Mouse (Mus musculus) G1E (cell line): ENCODE data around the gene Tex26. TPM values are rescaled to one million over a fixed set of nuclear protein-coding genes. Genes with fewer than 3 reads are reported as not detected.

ENCODE experiments used
- ATAC-seq: 2 replicates; pipeline ENCODE4 v1.8.0; 2016; ENCODE audit warnings: mild to moderate bottlenecking; ENCODE audit not compliant: insufficient number of reproducible peaks, poor library complexity, low FRiP score, severe bottlenecking; ENCODE audit errors: extremely low read depth
- DNase-seq: peaks from one replicate; pipeline ENCODE4 v3.0.0; 2012; ENCODE audit warnings: low spot score
- H3K27me3 ChIP-seq: 2 replicates; pipeline ENCODE4 v1.6.1; 2012; ENCODE audit warnings: mild to moderate bottlenecking, low read length, inconsistent platforms; ENCODE audit not compliant: insufficient read depth
- H3K36me3 ChIP-seq: replicated peaks from 2 replicates; pipeline ENCODE3; 2012; ENCODE audit warnings: mild to moderate bottlenecking, inconsistent platforms
- H3K4me1 ChIP-seq: 2 replicates; pipeline ENCODE4 v1.6.1; 2012; ENCODE audit warnings: low read depth, low read length, inconsistent platforms, mixed read lengths; ENCODE audit not compliant: insufficient read depth
- H3K4me3 ChIP-seq: 2 replicates; pipeline ENCODE4 v1.5.1; 2012; ENCODE audit warnings: low read depth, mild to moderate bottlenecking, inconsistent platforms, low read length, moderate library complexity, mixed read lengths
- H3K9me3 ChIP-seq: replicated peaks from 2 replicates; pipeline ENCODE4 v1.6.1; 2012; ENCODE audit warnings: inconsistent platforms
- CTCF ChIP-seq: IDR thresholded peaks from 2 replicates; pipeline ENCODE4 v1.5.1; 2012; ENCODE audit warnings: low read depth, low read length, inconsistent platforms, mixed read lengths
- GATA1 ChIP-seq: IDR thresholded peaks from 2 replicates; pipeline ENCODE4 v1.6.1; 2012; ENCODE audit warnings: borderline replicate concordance, low read length, inconsistent platforms, mixed read lengths
- GATA2 ChIP-seq: IDR thresholded peaks from 2 replicates; pipeline ENCODE4 v1.6.1; 2012; ENCODE audit warnings: low read depth, low read length, inconsistent platforms, borderline replicate concordance
- POLR2AphosphoS5 ChIP-seq: IDR thresholded peaks from 2 replicates; pipeline ENCODE4 v1.6.1; 2012; ENCODE audit warnings: low read depth, low read length, inconsistent platforms; ENCODE audit not compliant: insufficient replicate concordance
- TAL1 ChIP-seq: conservative IDR thresholded peaks from 2 replicates; pipeline ENCODE4 v1.6.1; 2012; ENCODE audit warnings: low read depth, low read length, inconsistent platforms, mixed read lengths
- polyA plus RNA-seq: library from polyadenylated mRNA; stranded (reverse); fragments of >175 nt; gene quantifications from 2 replicates; pipeline ENCODE4 v1.2.3, GENCODE M21; 2012
- total RNA-seq, 2 experiments: library from RNA; stranded (forward) in 1 of 2; stranded (reverse) in 1 of 2; fragments of 200-1000 nt in 1 of 2; fragments of >200 nt in 1 of 2; fragmentation: Nextera tagmentation in 1 of 2; gene quantifications; 2 replicates each; pipeline ENCODE4 v1.2.3; 2014 to 2017

Tex26 gene
- total and polyA plus RNA-seq, 3 experiments = 0.44 TPM; not detected in 2

DNA sequence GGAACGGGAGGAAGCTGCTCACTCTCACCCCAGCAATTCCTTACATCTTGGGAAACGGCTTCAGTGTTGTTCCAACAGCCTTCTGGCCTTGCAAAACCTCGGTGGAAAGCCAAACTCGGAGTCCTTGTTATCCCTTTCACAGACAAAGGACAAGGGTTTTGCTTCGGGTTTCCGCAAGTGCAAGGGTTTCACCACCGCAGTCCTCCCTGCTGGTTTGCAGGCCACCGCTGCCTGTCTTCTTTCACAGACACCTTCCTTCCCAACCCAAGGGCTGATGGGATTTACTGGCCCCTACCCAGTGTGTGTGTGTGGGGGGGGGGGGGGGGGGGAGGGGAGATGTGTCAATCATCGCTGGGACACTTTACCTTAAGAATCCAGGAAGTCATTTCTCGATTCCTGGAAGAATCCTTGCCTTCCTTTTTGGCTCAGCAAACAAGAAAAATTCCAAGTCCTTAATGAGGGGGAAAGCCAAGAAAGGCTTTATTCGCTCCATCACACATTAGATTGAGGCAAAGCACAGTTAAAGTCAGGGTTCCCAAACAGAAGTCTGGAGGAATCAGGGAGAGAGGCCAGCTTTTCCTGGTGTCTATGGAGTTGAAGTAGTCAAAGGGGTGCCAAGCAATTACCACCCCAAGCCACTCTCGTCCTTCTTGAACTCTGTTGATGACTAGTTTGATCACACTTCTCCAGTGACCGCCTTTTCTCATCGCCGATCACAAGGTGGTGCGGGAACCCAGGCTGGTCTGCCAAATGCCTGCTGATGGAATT, 35.4 kb downstream of the Tex26 start:
- no peaks in the 10 kb centered on the region for H3K27me3 ChIP-seq
- TF ChIP-seq CTCF = no peak
- no peak for TF ChIP-seq GATA1
- TF ChIP-seq TAL1 = no peak
- TF ChIP-seq GATA2 = no peak
- no peak for TF ChIP-seq POLR2AphosphoS5
- DNase-seq (no peak), ATAC-seq (no peak)
- H3K4me3 ChIP-seq = no peak overlapping the region
- H3K4me1 ChIP-seq = no peaks in the 10 kb centered on the region
- H3K36me3 ChIP-seq = no peaks in the 10 kb centered on the region
- peaks cover 28% of the 10 kb centered on the region for H3K9me3 ChIP-seq

DNA sequence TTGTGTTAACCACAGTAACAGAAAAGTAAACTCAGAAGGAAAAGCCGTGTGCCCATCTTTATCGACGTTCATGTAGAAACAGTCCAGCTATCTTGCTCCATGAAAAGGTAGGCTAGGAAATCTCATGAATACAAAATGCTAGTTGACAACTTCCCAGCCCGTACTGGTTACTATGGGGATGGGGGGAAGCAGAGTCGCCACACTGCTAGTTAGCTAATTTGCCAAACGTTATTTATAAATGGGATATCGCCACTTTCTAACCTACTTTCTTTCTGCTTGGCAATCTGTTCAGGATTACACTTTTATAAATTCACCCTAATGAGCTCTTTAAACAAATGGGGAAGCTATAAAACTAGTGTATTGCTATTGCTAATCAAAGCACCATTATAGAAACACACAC, 42.5 kb downstream of the Tex26 start:
- Histone ChIP-seq H3K36me3 (no peaks in the 10 kb centered on the region), H3K4me3 (no peak overlapping the region), H3K9me3 (peaks cover 40% of the 10 kb centered on the region), H3K27me3 (no peaks in the 10 kb centered on the region), H3K4me1 (no peaks in the 10 kb centered on the region)
- TF ChIP-seq CTCF = no peak
- TF ChIP-seq GATA1 = no peak
- DNase-seq (no peak), ATAC-seq (no peak)

DNA sequence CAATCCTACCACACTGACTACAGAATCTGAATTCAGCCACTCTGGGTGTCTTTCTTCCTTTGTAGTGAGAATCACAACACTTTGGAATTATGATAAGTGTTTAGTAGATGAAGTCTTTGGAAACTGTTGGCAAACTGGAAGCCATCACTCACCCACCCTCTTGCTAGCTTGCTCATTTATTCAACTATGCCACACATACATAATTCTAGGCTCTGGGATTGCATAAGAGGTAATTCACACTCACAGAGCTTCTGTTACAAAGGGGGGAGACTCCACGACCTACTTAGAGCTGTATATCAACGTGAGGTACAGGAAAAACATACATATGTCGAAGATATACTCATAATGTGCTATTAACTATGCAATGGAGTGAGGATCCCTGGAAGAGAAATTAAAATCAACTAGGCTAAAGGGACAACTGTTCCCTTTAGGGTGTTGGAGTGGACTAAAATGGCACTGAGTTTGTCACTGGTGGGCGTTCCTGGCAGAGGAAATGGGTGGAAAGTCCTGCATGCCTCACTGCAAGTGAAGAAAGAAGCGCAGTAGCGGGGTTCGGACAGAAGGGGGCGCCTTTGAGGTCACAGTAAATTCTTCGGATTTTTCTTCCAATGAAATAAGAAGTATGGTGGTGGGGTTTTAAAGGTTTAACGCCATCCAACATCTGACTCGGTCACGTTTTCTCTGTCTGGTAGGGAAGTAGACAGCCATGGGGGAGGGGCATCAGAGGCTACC, 44.0 kb downstream of the Tex26 start:
- H3K4me1 ChIP-seq = no peaks in the 10 kb centered on the region
- H3K36me3 ChIP-seq = no peaks in the 10 kb centered on the region
- H3K9me3 ChIP-seq = peaks cover 48% of the 10 kb centered on the region
- ATAC-seq (no peak), DNase-seq (no peak)
- no peak for TF ChIP-seq CTCF
- TF ChIP-seq POLR2AphosphoS5 = no peak
- no peak for TF ChIP-seq GATA2
- no peaks in the 10 kb centered on the region for H3K27me3 ChIP-seq
- no peak overlapping the region for H3K4me3 ChIP-seq

DNA sequence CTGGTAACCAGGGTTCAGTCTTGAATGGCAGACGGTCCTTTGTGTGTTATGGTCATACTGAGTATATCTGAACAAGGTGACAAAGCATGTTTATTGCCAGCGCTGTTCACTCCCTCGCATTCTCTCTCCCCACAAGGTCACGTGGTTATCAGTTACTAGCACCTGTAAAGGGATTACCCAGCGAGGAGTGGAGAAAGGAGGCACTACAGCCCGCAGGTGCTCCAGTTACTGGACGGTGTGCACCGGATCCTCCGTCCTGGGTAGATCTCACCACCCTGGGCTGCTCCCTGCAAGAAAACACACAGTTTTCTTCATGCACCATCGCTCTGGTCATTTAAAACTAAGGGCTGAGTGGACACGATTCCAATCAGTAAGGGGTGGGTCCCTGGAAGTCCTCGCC, 44.8 kb downstream of the Tex26 start:
- Histone ChIP-seq H3K27me3 (no peaks in the 10 kb centered on the region), H3K4me1 (no peaks in the 10 kb centered on the region), H3K9me3 (peaks cover 54% of the 10 kb centered on the region), H3K36me3 (no peaks in the 10 kb centered on the region), H3K4me3 (no peak overlapping the region)
- ATAC-seq (no peak), DNase-seq (no peak)
- TF ChIP-seq CTCF (no peak), GATA1 (no peak)

DNA sequence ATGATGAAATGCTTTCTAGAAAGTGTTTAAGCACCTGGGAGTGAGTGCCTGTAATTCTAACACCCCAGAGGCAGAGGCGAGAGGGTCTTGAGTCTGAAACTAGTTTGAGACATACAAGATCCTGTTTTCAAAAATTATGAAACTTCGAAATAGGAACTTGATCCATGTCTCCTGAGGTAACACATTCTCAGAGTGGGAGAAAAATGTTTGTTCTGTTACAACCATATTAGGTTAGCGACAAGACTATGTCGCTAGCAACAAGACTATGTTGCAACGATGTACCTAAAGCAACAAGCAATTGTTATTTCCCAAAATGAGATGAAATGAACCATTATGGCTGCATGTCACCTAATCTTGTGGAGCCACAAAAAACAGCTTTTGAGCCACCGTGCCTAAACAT, 46.0 kb downstream of the Tex26 start:
- H3K36me3 ChIP-seq = no peaks in the 10 kb centered on the region
- peaks cover 62% of the 10 kb centered on the region for H3K9me3 ChIP-seq
- no peaks in the 10 kb centered on the region for H3K27me3 ChIP-seq
- TF ChIP-seq POLR2AphosphoS5 (no peak), CTCF (no peak), TAL1 (no peak)
- ATAC-seq (no peak), DNase-seq (no peak)
- no peak overlapping the region for H3K4me3 ChIP-seq
- no peaks in the 10 kb centered on the region for H3K4me1 ChIP-seq

DNA sequence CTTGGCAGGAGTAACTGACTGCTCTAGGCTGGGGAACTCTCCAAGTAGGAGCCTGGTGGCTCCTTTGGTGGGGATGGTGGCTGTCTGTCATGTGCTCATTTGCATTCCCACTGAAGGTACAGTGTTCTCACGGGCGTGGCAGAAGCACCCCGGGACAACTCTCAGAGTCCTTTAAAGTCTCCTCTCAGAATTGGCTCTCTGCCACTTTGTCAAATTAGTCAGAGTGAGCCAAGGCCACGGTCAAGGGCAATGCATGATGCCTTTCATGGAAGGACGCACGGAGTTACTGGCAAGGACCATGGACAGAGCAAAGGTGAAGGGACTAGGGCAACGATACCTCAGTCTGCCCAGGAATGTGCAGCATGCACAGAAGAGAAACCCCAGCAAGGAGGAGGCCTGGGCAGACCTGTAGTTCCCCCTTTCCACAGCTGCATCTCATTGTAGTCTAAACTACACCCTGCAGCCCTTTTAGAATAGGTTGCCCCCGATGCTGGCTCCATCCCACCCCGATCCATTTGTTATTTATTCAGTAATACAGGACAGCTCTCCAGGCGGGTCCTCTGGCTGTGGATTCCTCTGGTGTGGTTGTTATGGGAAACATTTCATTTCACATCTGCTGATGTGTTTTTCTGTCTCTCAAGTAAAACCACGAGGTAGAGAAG, 49.0 kb downstream of the Tex26 start:
- no peaks in the 10 kb centered on the region for H3K27me3 ChIP-seq
- ATAC-seq = no peak
- H3K4me3 ChIP-seq = no peak overlapping the region
- peaks cover 72% of the 10 kb centered on the region for H3K9me3 ChIP-seq
- TF ChIP-seq TAL1 (no peak), POLR2AphosphoS5 (no peak), GATA1 (no peak), GATA2 (no peak), CTCF (no peak)
- DNase-seq = no peak
- H3K4me1 ChIP-seq = no peaks in the 10 kb centered on the region
- H3K36me3 ChIP-seq = no peaks in the 10 kb centered on the region
